Comparison of ENCODE assay signal across 8 mouse cellular contexts in genomic region chr15:102998608-102999182, GRCm38 (mm10). TPM values are rescaled to one million over a fixed set of nuclear protein-coding genes. Genes with fewer than 3 reads are reported as not detected.
DNase-seq lines count a peak whose midpoint lies in the region; ATAC-seq and TF ChIP-seq lines count a peak whose summit lies in the region.

No protein-coding gene starts in this region.

- no peaks in the 10 kb centered on the region for H3K9me3 ChIP-seq in kidney, embryonic 16.5 days (ENCODE audit: low read length)
- no peaks in the 10 kb centered on the region for H3K9me3 ChIP-seq in intestine, embryonic 14.5 days (ENCODE audit: control insufficient read depth, low read length)
- H3K9me3 ChIP-seq in neural tube, embryonic 11.5 days (ENCODE audit: control insufficient read depth, low read length) = no peaks in the 10 kb centered on the region

- peak overlapping the region; percentile 90 for H3K9ac ChIP-seq in kidney, embryonic 16.5 days (replicated peaks; ENCODE audit: low read length)
- peak overlapping the region; percentile 68 for H3K9ac ChIP-seq in intestine, embryonic 14.5 days (ENCODE audit: low read length)
- peak overlapping the region; percentile 95 for H3K9ac ChIP-seq in neural tube, embryonic 11.5 days (ENCODE audit: low read length)

- TF ChIP-seq POLR2A in cortical plate, adult 2 months (IDR thresholded peaks at IDR 0.05; ENCODE audit: extremely low read depth, insufficient read depth, low read length) = no peak

- peak overlapping the region; percentile 71 for H3K4me2 ChIP-seq in kidney, embryonic 16.5 days (replicated peaks; ENCODE audit: low read depth, low read length)
- H3K4me2 ChIP-seq in intestine, embryonic 14.5 days (ENCODE audit: low read length) = peak overlapping the region; percentile 64
- H3K4me2 ChIP-seq in neural tube, embryonic 11.5 days (ENCODE audit: low read depth) = peak overlapping the region; percentile 99

- H3K27ac ChIP-seq in kidney, embryonic 16.5 days (ENCODE audit: low read length) = peak overlapping the region; percentile 97
- no peak overlapping the region for H3K27ac ChIP-seq in cortical plate, adult 2 months (ENCODE audit: insufficient read depth, low read length)
- H3K27ac ChIP-seq in intestine, embryonic 14.5 days (ENCODE audit: low read depth) = peak overlapping the region; percentile 87
- peak overlapping the region; percentile 88 for H3K27ac ChIP-seq in neural tube, embryonic 11.5 days (ENCODE audit: low read depth, low read length)

- no peak for DNase-seq in kidney, postnatal 4 days
- no peak for DNase-seq in intestine, embryonic 14.5 days (ENCODE audit: low spot score)
- no peak for DNase-seq in neural tube, embryonic 11.5 days (ENCODE audit: low spot score)
- no peak for DNase-seq in cerebellum, adult 11-12 months
- no peak for DNase-seq in ovary, postnatal 36 days (ENCODE audit: low spot score)
- DNase-seq in adrenal gland, adult 8-10 months = no peak

- H3K36me3 ChIP-seq in kidney, embryonic 16.5 days (ENCODE audit: insufficient read depth, low read length) = no peaks in the 10 kb centered on the region
- no peaks in the 10 kb centered on the region for H3K36me3 ChIP-seq in intestine, embryonic 14.5 days (ENCODE audit: control insufficient read depth, insufficient read depth, low read length)
- no peaks in the 10 kb centered on the region for H3K36me3 ChIP-seq in neural tube, embryonic 11.5 days (ENCODE audit: control insufficient read depth, insufficient read depth, low read length)

- peaks cover 61% of the 10 kb centered on the region for H3K4me1 ChIP-seq in kidney, embryonic 16.5 days (ENCODE audit: insufficient read depth, low read length)
- no peaks in the 10 kb centered on the region for H3K4me1 ChIP-seq in cortical plate, adult 2 months (ENCODE audit: control insufficient read depth, insufficient read depth, low read length)
- no peaks in the 10 kb centered on the region; the same call in none of the 2 replicates for H3K4me1 ChIP-seq in intestine, embryonic 14.5 days (replicated peaks; ENCODE audit: control insufficient read depth, insufficient read depth, low read length)
- peaks cover 20% of the 10 kb centered on the region for H3K4me1 ChIP-seq in neural tube, embryonic 11.5 days (ENCODE audit: control insufficient read depth, insufficient read depth, low read length)

- H3K27me3 ChIP-seq in kidney, embryonic 16.5 days (ENCODE audit: insufficient read depth, low read length) = peaks cover 45% of the 10 kb centered on the region
- H3K27me3 ChIP-seq in intestine, embryonic 14.5 days (replicated peaks; ENCODE audit: control insufficient read depth, insufficient read depth, low read length) = peaks cover 99% of the 10 kb centered on the region
- H3K27me3 ChIP-seq in neural tube, embryonic 11.5 days (ENCODE audit: control insufficient read depth, insufficient read depth, low read length) = peaks cover 17% of the 10 kb centered on the region; the same call in 1 of the 2 replicates

- peak; percentile 32 for ATAC-seq in kidney, embryonic 16.5 days (ENCODE audit: low FRiP score, low TSS enrichment)
- peak; percentile 25; the same call in 1 of the 2 replicates for ATAC-seq in intestine, embryonic 14.5 days (replicated peaks; ENCODE audit: low FRiP score, low TSS enrichment, low read depth)
- ATAC-seq in neural tube, embryonic 11.5 days (ENCODE audit: insufficient read depth, low FRiP score, low TSS enrichment) = peak; percentile 14; the same call in 1 of the 2 replicates

- H3K4me3 ChIP-seq in kidney, embryonic 16.5 days (ENCODE audit: low read length) = peak overlapping the region; percentile 63
- H3K4me3 ChIP-seq in cortical plate, adult 2 months (ENCODE audit: insufficient read depth, low read length) = 0 out of 2 replicates have a peak overlapping the region, but pooled peaks have one; percentile 13
- peak overlapping the region; percentile 42 for H3K4me3 ChIP-seq in intestine, embryonic 14.5 days (ENCODE audit: low read depth, low read length)
- H3K4me3 ChIP-seq in neural tube, embryonic 11.5 days (ENCODE audit: low read depth, low read length) = peak overlapping the region; percentile 66

- under 1% methylated on average over 19 of the region's 19 CpGs for WGBS in kidney, embryonic 16.5 days
- WGBS in intestine, embryonic 14.5 days = 1% methylated on average over 19 of the region's 19 CpGs
- 1% methylated on average over 19 of the region's 19 CpGs for WGBS in neural tube, embryonic 11.5 days

- TF ChIP-seq CTCF in cortical plate, adult 2 months (IDR thresholded peaks at IDR 0.05; ENCODE audit: extremely low read depth, insufficient read depth, low read length) = no peak

RNA-seq across cellular contexts. Expression of gene Hoxc6, which starts 0.6 kb away (rescaled TPM):
- polyA plus RNA-seq in kidney, embryonic 16.5 days (2015; fragmentation: Nextera tagmentation; extraction: Ambion mirVana) = 7.6 and 11.0 TPM in 2 replicates
- not detected in 2 replicates for polyA plus RNA-seq in cortical plate, adult 2 months (2012; rRNA removed)
- 6.1 and 9.6 TPM in 2 replicates for polyA plus RNA-seq in intestine, embryonic 14.5 days (2014; fragmentation: Nextera tagmentation; extraction: Ambion mirVana)
- polyA plus RNA-seq in neural tube, embryonic 11.5 days (2014; fragmentation: Nextera tagmentation; extraction: Ambion mirVana) = 95.9 and 96.4 TPM in 2 replicates
- 10 to 100 TPM; 52.9 to 79.0 (median 59.6) TPM for total RNA-seq in adrenal gland, adult 8-10 months (2022)

RNA-seq across cellular contexts. Expression of gene Hoxc8, which starts 8.3 kb away (rescaled TPM):
- 6.6 and 9.2 TPM in 2 replicates for polyA plus RNA-seq in kidney, embryonic 16.5 days (2015; fragmentation: Nextera tagmentation; extraction: Ambion mirVana)
- not detected in 2 replicates for polyA plus RNA-seq in cortical plate, adult 2 months (2012; rRNA removed)
- polyA plus RNA-seq in intestine, embryonic 14.5 days (2014; fragmentation: Nextera tagmentation; extraction: Ambion mirVana) = 9.5 and 11.9 TPM in 2 replicates
- polyA plus RNA-seq in neural tube, embryonic 11.5 days (2014; fragmentation: Nextera tagmentation; extraction: Ambion mirVana) = 63.7 and 67.1 TPM in 2 replicates
- 10 to 100 TPM; 30.1 to 35.8 (median 32.2) TPM for total RNA-seq in adrenal gland, adult 8-10 months (2022)

RNA-seq across cellular contexts. Expression of gene Hoxc4, which starts 20.0 kb away (rescaled TPM):
- polyA plus RNA-seq in kidney, embryonic 16.5 days (2015; fragmentation: Nextera tagmentation; extraction: Ambion mirVana) = 6.9 and 8.6 TPM in 2 replicates
- polyA plus RNA-seq in cortical plate, adult 2 months (2012; rRNA removed) = not detected in 2 replicates
- polyA plus RNA-seq in intestine, embryonic 14.5 days (2014; fragmentation: Nextera tagmentation; extraction: Ambion mirVana) = 14.6 and 15.6 TPM in 2 replicates
- polyA plus RNA-seq in neural tube, embryonic 11.5 days (2014; fragmentation: Nextera tagmentation; extraction: Ambion mirVana) = 62.6 and 67.3 TPM in 2 replicates
- 10 to 100 TPM in 2 of 4 experiments, 1 to 10 TPM in 2; 5.0 to 17.9 (median 10.8) TPM for total RNA-seq in adrenal gland, adult 8-10 months (2022)

RNA-seq across cellular contexts. Expression of gene Hoxc9, which starts 22.5 kb away (rescaled TPM):
- polyA plus RNA-seq in kidney, embryonic 16.5 days (2015; fragmentation: Nextera tagmentation; extraction: Ambion mirVana) = 7.4 and 9.2 TPM in 2 replicates
- polyA plus RNA-seq in cortical plate, adult 2 months (2012; rRNA removed) = not detected in 2 replicates
- 1.7 and 1.9 TPM in 2 replicates for polyA plus RNA-seq in intestine, embryonic 14.5 days (2014; fragmentation: Nextera tagmentation; extraction: Ambion mirVana)
- 36.1 and 40.0 TPM in 2 replicates for polyA plus RNA-seq in neural tube, embryonic 11.5 days (2014; fragmentation: Nextera tagmentation; extraction: Ambion mirVana)
- total RNA-seq in adrenal gland, adult 8-10 months (2022) = under 1 TPM; 0.52 to 0.99 (median 0.83) TPM

RNA-seq across cellular contexts. Expression of gene Hoxc5, which starts 31.5 kb away (rescaled TPM):
- polyA plus RNA-seq in kidney, embryonic 16.5 days (2015; fragmentation: Nextera tagmentation; extraction: Ambion mirVana) = 4.3 and 5.9 TPM in 2 replicates
- polyA plus RNA-seq in cortical plate, adult 2 months (2012; rRNA removed) = not detected in 2 replicates
- polyA plus RNA-seq in intestine, embryonic 14.5 days (2014; fragmentation: Nextera tagmentation; extraction: Ambion mirVana) = 12.2 and 14.1 TPM in 2 replicates
- polyA plus RNA-seq in neural tube, embryonic 11.5 days (2014; fragmentation: Nextera tagmentation; extraction: Ambion mirVana) = 36.3 and 37.3 TPM in 2 replicates
- total RNA-seq in adrenal gland, adult 8-10 months (2022) = 10 to 100 TPM in 2 of 4 experiments, 1 to 10 TPM in 2; 6.4 to 16.0 (median 11.4) TPM

Comparison
In these comparisons a context has a peak if more than half of its experiments do, and no peak if none do; other contexts are left out.
1. H3K4me3 ChIP-seq: peak in every context shown above with its lines; median percentile 66 in neural tube, embryonic 11.5 days; 63 in kidney, embryonic 16.5 days; 42 in intestine, embryonic 14.5 days; 13 in cortical plate, adult 2 months.